In the genomic region with DNA sequence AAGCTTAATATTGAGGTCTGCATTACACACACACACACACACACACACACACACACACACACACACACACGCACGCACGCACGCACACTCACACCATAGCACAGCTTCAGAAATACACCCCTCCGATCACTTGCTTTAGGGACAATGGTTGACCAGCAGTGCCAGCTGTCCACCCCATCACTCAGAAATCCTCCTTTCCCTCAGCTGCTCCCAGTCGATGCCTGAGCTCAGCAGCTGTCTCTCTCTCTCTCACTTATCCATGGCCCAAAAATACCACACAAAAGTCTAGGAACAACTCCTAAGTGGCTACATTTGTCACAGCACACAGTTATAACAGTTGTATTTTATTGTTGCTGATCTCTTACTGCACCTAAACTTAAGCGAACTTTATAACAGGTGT, we compare ENCODE assay signal across 27 mouse cellular contexts. TPM values are rescaled to one million over a fixed set of nuclear protein-coding genes. Genes with fewer than 3 reads are reported as not detected.
"Had no signal": no experiment of that assay in that cellular context is flagged by ENCODE, and none has a peak within 500 bp of the region (broad histone marks: within the 10 kb centered on the region; RNA-seq: fewer than 3 reads in every experiment).

No protein-coding gene starts in this region.

- H3K36me3 ChIP-seq: heart, embryonic 10.5 days; heart, embryonic 12.5 days; hindbrain, embryonic 10.5 days; hindbrain, embryonic 12.5 days; hindbrain, embryonic 15.5 days; limb, embryonic 13.5 days; liver, embryonic 13.5 days; liver, embryonic 15.5 days had no signal

- H3K9ac ChIP-seq: heart, embryonic 12.5 days; hindbrain, embryonic 12.5 days; hindbrain, embryonic 15.5 days; limb, embryonic 13.5 days; liver, embryonic 13.5 days; liver, embryonic 15.5 days had no signal

- H3K9me3 ChIP-seq: heart, embryonic 10.5 days; heart, embryonic 12.5 days; hindbrain, embryonic 10.5 days; hindbrain, embryonic 12.5 days; hindbrain, embryonic 15.5 days; limb, embryonic 13.5 days; liver, embryonic 13.5 days; liver, embryonic 15.5 days had no signal

- H3K4me1 ChIP-seq: heart, embryonic 12.5 days; hindbrain, embryonic 12.5 days; limb, embryonic 13.5 days had no signal

- ATAC-seq: hindbrain, postnatal 0 days; intestine, embryonic 16.5 days had no signal

- H3K27ac ChIP-seq: gastrocnemius, adult 2 months; heart, embryonic 10.5 days; hindbrain, embryonic 10.5 days; hindbrain, embryonic 12.5 days; hindbrain, embryonic 15.5 days; hindbrain, postnatal 0 days; layer of hippocampus, adult 2 months; left cerebral cortex, adult 2 months; limb, embryonic 13.5 days; liver, embryonic 13.5 days; liver, embryonic 15.5 days had no signal

- H3K4me3 ChIP-seq: gastrocnemius, adult 2 months; heart, embryonic 10.5 days; heart, embryonic 12.5 days; hindbrain, embryonic 10.5 days; hindbrain, embryonic 12.5 days; hindbrain, embryonic 15.5 days; layer of hippocampus, adult 2 months; left cerebral cortex, adult 2 months; limb, embryonic 13.5 days; liver, embryonic 13.5 days; liver, embryonic 15.5 days had no signal

- H3K27me3 ChIP-seq: heart, embryonic 12.5 days; hindbrain, embryonic 12.5 days; hindbrain, embryonic 15.5 days; limb, embryonic 13.5 days; liver, embryonic 13.5 days; liver, embryonic 15.5 days had no signal

- H3K4me2 ChIP-seq: heart, embryonic 12.5 days; hindbrain, embryonic 12.5 days; hindbrain, embryonic 15.5 days; limb, embryonic 13.5 days; liver, embryonic 11.5 days; liver, embryonic 13.5 days; liver, embryonic 15.5 days had no signal

- DNase-seq: gastrocnemius, adult 2 months; gastrocnemius, postnatal 10 days; gastrocnemius, postnatal 25 days; heart, adult 18-20 months; heart, postnatal 10 days; heart, postnatal 4 days; kidney, adult 11 months; kidney, adult 2 months; kidney, adult 9 months; kidney, postnatal 10 days; liver; liver, embryonic 13.5 days had no signal

RNA-seq across cellular contexts. Expression of gene Plet1, which starts 36.7 kb away (rescaled TPM):
- total RNA-seq: gastrocnemius, postnatal 10 days; gastrocnemius, postnatal 25 days; gastrocnemius, postnatal 4 days; layer of hippocampus, adult 2 months; left cerebral cortex, adult 2 months; left cerebral cortex, postnatal 14 days; left cerebral cortex, postnatal 36 days had no signal
